Mouse (Mus musculus) frontal cortex, postnatal 36 days (tissue): ENCODE measurements around the gene Hmga1b.
"Not testable (repeated sequence)": the region's sequence is repeated elsewhere in the genome, so short reads cannot be mapped to it uniquely, and the experiment has no call there.

Experiments
- DNase-seq, 2 experiments: peaks; one replicate each; pipeline ENCODE4 v3.0.0; 2022; ENCODE audit warnings: low spot score in 2 of 2

Gene Hmga1b

GRCm38 (mm10) chr11:120731858-120732680 is 30.5 kb upstream of the Hmga1b start, which contains the start of gene Cbr2:
TSS of gene Cbr2 (minus strand) at chr11:120732114.
- DNase-seq: no peak

- no peak for DNase-seq
Observed at GRCm38 (mm10) chr11:120733521-120733920, 29.1 kb upstream of the Hmga1b start.

GRCm38 (mm10) chr11:120736424-120736823 is 26.2 kb upstream of the Hmga1b start:
- DNase-seq: no peak

- no peak for DNase-seq
Observed at GRCm38 (mm10) chr11:120740981-120741380, 21.6 kb upstream of the Hmga1b start.

GRCm38 (mm10) chr11:120744121-120744701 is 18.4 kb upstream of the Hmga1b start:
- DNase-seq: no peak

GRCm38 (mm10) chr11:120747974-120748373 is 14.6 kb upstream of the Hmga1b start:
- DNase-seq: no peak

GRCm38 (mm10) chr11:120749430-120749829 is 13.2 kb upstream of the Hmga1b start:
- DNase-seq: peak in 1 of 2 experiments; percentile 8

- DNase-seq: no peak
Observed at GRCm38 (mm10) chr11:120751606-120752005, 11.0 kb upstream of the Hmga1b start.

GRCm38 (mm10) chr11:120760236-120760635 is 2.4 kb upstream of the Hmga1b start:
- DNase-seq: no peak

- no peak for DNase-seq
Observed at GRCm38 (mm10) chr11:120761811-120762671, 553 bp upstream of the Hmga1b start.

- not testable (repeated sequence) for DNase-seq
Observed at GRCm38 (mm10) chr11:120763121-120763999, 766 bp downstream of the Hmga1b start.

GRCm38 (mm10) chr11:120767023-120767422 is 4.4 kb downstream of the Hmga1b start:
- not testable (repeated sequence) for DNase-seq

GRCm38 (mm10) chr11:120768206-120768605 is 5.6 kb downstream of the Hmga1b start:
- no peak for DNase-seq

- DNase-seq: no peak
Observed at GRCm38 (mm10) chr11:120772749-120773148, 10.2 kb downstream of the Hmga1b start.

- DNase-seq: no peak
Observed at GRCm38 (mm10) chr11:120773463-120774190, 11.0 kb downstream of the Hmga1b start.

GRCm38 (mm10) chr11:120775774-120776469 is 13.3 kb downstream of the Hmga1b start:
- peak; percentile 95 to 96 for DNase-seq

GRCm38 (mm10) chr11:120777123-120777522 is 14.5 kb downstream of the Hmga1b start:
- no peak for DNase-seq

GRCm38 (mm10) chr11:120779876-120780275 is 17.3 kb downstream of the Hmga1b start:
- no peak for DNase-seq

GRCm38 (mm10) chr11:120781361-120781760 is 18.8 kb downstream of the Hmga1b start:
- DNase-seq: not testable (repeated sequence)
